Mouse (Mus musculus) retina, adult 2 months (tissue): ENCODE data around the gene Rfxap.
"Not testable (repeated sequence)": the region's sequence is repeated elsewhere in the genome, so short reads cannot be mapped to it uniquely, and the experiment has no call there.

Experiments
- DNase-seq: peaks from one replicate; pipeline ENCODE4 v3.0.0-alpha.2; 2012; ENCODE audit warnings: low read depth, low spot score

Rfxap gene

DNA sequence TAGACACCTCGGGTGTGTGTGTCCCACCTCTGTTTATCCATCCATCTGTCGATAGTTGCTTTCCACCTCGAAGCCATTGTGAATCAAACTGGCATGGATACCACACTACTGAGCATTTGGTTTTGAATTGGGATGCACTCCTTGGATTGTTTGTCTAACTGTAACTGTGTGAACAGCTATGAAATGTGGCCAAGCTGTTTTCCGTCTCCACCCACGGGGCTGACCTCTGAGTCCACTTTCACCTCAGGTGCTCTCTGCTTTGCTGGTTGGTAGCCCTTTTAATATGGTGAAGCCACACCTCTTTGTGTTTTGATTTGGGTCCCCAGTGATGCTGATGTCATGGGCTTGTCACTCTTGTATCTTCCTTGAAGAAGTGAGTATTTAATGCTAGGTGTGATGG lies 40.8 kb downstream of the Rfxap start:
- DNase-seq = no peak

DNA sequence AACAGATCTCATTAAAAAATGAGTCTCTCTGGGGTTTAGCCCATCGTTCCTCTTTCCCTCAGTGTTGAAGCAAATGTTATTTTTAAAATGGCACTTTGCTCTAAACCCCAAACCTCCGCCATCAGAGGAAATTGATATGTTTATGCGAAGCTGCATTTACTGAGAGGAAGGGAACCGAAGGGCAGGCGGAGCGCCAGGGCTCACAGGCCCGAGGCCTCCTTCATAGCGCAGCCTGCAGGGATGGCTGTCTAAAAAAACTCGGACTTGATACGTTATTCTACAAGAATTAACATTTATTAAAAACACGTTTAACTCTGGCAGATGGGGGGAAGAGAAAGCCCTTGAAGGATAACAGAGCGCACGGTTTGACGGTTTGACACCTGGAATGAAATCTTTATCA lies 41.6 kb downstream of the Rfxap start:
- no peak for DNase-seq

DNA sequence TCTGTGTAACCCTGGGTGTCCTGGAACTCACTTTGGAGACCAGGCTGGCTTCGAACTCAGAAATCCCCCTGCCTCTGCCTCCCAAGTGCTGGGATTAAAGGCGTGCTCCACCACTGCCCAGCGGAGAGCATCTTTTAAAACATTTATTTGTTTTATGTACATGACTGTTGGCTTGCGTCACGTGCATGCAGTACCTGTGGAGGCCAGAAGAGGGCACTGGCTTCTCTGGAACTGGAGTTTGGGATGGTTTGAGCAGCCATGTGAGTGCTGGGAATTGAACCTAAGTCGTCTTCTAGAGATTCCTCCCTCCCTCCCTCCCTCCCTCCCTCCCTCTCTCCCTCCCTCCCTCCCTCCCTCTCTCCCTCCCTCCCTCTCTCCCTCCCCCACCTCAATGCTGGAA lies 42.1 kb downstream of the Rfxap start:
- not testable (repeated sequence) for DNase-seq

DNA sequence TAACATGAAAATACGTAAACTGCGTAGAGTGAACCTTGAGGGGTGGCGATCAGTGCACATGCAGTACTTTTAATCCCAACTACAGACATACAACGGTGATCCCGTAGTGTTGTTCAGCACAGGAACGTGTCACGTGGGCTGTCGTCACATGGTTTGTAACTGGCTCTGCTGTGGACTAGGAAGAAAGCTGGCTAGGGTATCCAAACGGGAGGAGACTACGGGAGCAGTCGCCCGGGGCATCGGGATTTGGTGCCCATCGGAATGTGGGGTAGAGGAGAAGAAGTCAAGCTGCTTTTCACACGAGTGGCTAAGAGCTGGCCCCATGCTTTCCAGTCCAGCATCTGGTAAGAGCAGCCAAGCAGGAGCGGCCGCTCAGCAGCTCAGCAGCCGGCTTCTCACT lies 43.2 kb downstream of the Rfxap start:
- DNase-seq = no peak

DNA sequence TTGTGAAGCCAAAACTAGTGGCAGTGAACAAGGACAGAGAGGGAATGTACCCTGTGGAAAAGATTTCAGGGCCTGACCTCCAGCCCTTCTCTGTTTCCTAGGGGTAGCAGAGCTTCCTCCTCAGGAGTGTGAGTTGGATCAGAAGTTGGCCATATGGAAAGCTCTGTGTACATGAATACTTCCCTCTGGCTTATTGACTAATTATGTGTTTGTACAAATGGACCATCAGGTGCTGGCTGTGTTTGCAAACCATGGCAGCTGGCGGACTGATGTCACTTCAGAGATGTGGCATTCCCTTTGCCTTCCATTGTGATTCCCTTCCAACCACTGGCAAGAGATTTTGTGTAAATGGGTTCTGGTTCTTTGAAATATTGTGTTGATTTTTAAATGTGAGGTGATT lies 46.3 kb downstream of the Rfxap start:
- DNase-seq = no peak

DNA sequence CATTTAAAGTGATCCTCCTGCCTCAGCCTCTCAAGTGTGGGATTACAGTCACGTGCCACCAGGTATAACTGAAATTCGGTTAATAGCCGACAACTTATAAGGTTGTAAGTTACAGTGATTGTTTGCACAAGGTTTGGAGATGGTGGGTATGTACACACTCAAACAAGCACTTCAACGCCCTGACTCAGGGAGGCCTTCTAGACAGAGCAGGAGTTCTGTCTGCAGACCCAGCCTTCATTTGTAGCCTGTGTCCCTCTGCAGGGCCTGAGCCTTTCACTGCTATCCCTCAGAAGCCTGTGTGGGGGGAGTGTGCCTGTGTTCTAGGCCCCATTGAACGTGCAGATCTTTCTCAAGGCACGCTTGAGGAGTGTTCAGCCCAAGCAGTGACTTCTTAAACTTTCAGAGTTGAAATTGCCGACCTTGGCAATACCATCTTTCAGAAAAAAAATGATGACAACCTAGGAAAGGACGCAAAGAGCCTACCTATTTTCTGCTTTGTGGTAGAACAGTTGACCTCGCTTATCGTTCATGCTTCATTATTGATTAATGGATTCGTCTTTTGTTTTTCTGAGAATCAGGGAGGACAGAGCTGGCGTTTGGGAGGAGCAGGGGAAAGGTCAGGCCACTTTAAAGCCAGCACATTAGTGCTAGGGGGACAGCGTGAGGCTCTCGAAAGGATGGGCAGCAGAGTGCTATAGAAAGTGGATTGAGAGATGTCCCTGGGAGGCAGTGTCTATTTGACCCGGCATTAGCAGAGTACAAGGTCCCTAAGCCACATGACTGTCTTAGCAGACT lies 47.1 kb downstream of the Rfxap start:
- DNase-seq = no peak

DNA sequence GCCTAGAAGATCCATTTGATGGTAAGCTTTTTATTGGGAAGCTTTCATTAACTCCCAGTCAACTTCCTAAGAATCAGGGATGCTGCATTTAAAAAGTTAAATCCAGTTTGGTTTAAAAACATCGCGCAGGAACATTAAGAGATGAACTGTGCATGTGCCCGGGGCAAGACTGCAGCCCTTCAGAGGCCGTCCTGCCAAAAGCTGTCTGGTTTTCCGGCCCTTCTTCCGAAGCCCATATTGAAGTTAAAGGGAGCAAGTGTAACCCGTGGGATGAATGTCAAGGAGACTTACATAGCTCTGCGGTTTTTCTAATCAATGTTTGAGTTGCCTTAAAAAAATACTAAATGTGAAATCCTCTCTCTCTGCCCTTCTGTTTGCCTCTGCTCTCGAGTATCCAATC lies 48.4 kb downstream of the Rfxap start:
- DNase-seq = no peak

DNA sequence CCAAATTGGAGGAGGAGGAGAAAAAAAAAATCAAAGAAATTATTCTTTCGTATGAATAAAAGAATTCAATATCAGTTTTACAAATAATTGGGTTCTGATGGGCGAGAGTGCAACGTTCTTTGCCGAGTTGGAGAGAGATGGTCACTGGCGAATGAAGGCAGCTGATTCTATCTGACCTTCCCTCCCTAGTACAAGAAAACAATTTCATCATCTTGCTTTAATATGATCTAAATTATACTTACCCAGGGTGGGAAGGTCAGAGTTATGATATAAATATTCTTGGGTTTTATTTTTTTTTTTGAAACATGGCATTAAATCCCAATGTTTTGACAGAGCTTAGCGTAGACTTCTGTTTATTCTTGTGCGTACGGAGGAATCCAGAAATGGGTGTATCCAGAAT lies 50.1 kb downstream of the Rfxap start:
- DNase-seq = no peak

DNA sequence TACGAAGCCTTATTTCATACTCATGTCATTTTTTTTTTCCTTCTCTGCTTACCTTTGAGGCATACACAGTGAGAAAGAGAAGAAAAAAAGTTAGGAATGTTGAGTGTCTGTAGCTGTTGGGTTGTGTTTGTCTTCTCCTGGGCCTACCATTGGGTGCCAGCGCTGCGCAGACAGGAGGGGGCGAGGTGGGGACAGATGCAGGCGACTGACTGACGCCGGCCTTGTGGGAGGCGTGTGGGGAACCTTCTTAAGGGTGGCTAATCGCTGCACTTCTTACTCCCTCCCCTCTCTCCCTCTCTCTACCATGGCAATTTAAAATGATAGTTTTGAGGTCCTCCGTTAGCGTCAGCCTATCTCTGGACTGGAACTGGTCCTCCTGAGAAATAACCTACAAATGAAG lies 51.5 kb downstream of the Rfxap start:
- DNase-seq = no peak

DNA sequence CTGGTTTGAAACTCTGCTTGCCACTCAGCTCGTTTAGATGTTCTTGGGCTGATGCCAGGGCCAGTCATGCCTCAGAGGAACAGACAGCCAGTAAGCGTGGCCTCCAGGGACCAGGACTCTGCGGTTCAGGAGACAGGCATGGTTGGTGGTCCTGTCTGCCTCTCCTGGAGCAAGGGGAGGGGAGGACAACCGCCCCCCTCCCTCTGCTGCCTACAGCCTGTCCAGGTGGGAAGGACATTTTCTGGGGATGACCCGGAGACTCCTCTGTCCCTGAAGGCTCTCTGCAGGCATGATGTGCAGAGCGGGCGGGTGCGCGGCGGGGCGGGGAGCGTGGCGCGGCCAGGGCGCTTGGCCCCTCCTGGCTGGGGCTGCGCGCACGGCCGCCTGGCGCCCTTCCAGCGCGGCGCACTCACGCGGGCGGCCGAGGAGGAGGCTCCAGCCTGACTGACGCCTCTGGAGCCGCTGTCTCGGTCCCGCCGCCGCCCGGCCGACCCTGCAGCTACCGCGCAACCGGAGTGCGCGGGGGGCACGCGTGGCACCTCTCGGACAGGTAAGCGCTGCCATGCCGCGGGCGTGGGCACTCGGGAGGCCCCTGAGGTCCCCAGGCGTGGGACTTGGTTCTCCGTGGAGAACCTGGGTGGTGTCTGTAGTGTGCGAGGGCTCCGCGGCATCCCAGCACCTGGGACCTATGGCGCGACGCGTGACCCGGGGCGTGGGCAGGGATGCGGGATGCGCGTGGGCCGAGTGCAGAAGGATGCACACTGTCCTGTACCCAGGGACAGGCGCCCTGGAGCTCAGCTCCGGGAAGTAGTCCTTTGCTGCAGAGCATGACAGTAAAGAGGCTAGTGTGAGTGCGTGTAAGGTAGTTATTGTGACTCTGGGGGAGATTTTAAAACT lies 52.2 kb downstream of the Rfxap start, which contains the start of gene Smad9:
Gene Smad9, plus strand, starts transcription at position 438 of the 897 bp plus-strand sequence.
- DNase-seq = no peak

DNA sequence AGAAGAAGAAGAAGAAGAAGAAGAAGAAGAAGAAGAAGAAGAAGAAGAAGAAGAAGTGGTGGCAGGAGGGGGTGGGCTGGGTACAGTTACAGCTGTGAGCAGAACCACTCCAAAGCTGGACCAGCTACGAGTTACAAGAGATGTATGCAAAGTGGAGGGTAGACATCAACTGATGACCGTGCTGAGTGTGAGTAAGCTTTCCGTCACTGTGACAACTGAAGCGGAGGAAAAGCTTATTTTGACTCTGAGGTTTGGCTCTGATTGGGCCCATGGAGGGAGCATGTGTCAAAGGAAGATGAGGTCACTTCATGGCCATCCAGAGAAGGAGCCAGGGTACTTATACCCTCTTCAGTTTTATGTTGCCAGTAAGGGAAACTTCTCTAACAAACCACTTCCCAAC lies 54.2 kb downstream of the Rfxap start:
- DNase-seq = no peak
